Mouse (Mus musculus) heart, embryonic 12.5 days (tissue): Measurements from ENCODE around the gene Hcrt. TPM values are rescaled to one million over a fixed set of nuclear protein-coding genes. Genes with fewer than 3 reads are reported as not detected.
"Not testable (repeated sequence)": the region's sequence is repeated elsewhere in the genome, so short reads cannot be mapped to it uniquely, and the experiment has no call there.

Source experiments
- ATAC-seq: fragments of 200-750 bp; cut with Nextera tagmentation; 2 replicates; pipeline ENCODE4 v1.8.0; 2017; ENCODE audit warnings: moderate TSS enrichment, moderate library complexity; ENCODE audit not compliant: insufficient number of reproducible peaks, low FRiP score
- H3K27ac ChIP-seq: fragments of 300-500 bp; sonication (generic); 2 replicates; pipeline ENCODE4 v1.5.1; 2016; ENCODE audit warnings: mild to moderate bottlenecking, moderate library complexity; ENCODE audit not compliant: poor library complexity, severe bottlenecking
- H3K27me3 ChIP-seq: fragments of 300-500 bp; sonication (generic); replicated peaks from 2 replicates; pipeline ENCODE4 v1.6.1; 2016; ENCODE audit warnings: mild to moderate bottlenecking, moderate library complexity
- H3K36me3 ChIP-seq: fragments of 300-500 bp; sonication (generic); 2 replicates; pipeline ENCODE4 v1.6.1; 2016; ENCODE audit warnings: mild to moderate bottlenecking, moderate library complexity
- H3K4me1 ChIP-seq: fragments of 300-500 bp; sonication (generic); replicated peaks from 2 replicates; pipeline ENCODE4 v1.6.1; 2016; ENCODE audit warnings: mild to moderate bottlenecking
- H3K4me2 ChIP-seq: fragments of 300-500 bp; sonication (generic); 2 replicates; pipeline ENCODE4 v1.6.1; 2016; ENCODE audit warnings: mild to moderate bottlenecking, moderate library complexity
- H3K4me3 ChIP-seq: fragments of 300-500 bp; sonication (generic); 2 replicates; pipeline ENCODE4 v1.5.1; 2016; ENCODE audit warnings: mild to moderate bottlenecking
- H3K9ac ChIP-seq: fragments of 300-500 bp; sonication (generic); 2 replicates; pipeline ENCODE4 v1.6.1; 2016; ENCODE audit warnings: mild to moderate bottlenecking, moderate library complexity
- H3K9me3 ChIP-seq: fragments of 300-500 bp; sonication (generic); replicated peaks from 2 replicates; pipeline ENCODE4 v1.6.1; 2016; ENCODE audit warnings: mild to moderate bottlenecking, moderate library complexity
- WGBS: fragments of 180-500 bp; shearing (Covaris S2); methylation state at CpG from one replicate; pipeline ENCODE4 v1.1.7; 2016; 5-methylcytosine and 5-hydroxymethylcytosine counted together
- polyA plus RNA-seq: library from polyadenylated mRNA; unstranded; fragments of >200 nt; fragmentation: Nextera tagmentation; extraction: Ambion mirVana; gene quantifications from 2 replicates; pipeline ENCODE4 v1.2.1, GENCODE M21; 2016

The Hcrt gene
- not detected in 2 replicates for polyA plus RNA-seq

DNA sequence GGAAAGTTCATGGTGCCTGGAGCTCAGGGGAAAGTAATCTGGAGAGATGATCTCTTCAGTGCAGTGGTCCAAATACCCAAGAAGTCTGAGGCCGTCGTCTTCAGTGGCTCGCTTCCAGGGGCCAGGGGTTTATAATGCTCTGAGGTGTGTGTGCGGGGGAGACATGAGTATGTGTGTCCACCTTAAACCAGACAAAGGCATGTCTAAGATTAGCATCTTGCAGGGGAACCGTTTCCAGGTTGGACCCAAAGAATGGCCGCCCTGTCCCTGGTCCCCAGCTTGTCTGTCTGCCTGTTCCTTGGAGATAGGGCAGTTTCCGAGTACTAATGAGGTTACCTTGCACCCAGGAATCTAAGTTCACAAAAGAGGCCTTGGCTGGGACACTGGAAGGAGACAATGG lies at the start of gene Hcrt:
Gene Hcrt, minus strand, starts transcription at position 101 of the 400 bp plus-strand sequence.
- peaks cover 48% of the 10 kb centered on the region for H3K27me3 ChIP-seq
- WGBS: 80% methylated on average over 7 of the region's 7 CpGs

DNA sequence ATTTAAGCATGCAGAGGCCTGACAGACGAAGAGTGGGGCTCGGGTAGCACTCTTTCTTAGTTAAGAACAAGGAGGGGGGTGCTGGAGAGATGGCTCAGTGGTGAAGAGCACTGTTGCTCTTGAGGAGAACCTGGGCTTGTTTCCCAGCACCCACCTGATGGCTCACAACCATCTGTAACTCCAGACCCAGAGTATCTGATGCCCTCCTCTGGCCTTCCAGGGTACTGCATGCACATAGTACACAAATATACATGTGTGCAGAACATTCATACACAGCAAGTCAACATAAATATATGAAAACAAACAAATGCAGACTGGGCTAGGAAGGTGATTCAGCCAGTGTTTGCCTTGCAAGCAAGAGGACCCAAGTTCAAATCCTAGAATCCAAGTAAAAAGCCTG lies 48.4 kb upstream of the Hcrt start:
- Histone ChIP-seq H3K36me3 (peaks cover 13% of the 10 kb centered on the region), H3K9ac (no peak overlapping the region), H3K4me3 (no peak overlapping the region), H3K27ac (peak overlapping the region; percentile 80), H3K4me1 (peaks cover 40% of the 10 kb centered on the region), H3K9me3 (0 out of 2 replicates have a peak, but pooled peaks cover 7% of the 10 kb centered on the region), H3K4me2 (0 out of 2 replicates have a peak overlapping the region, but pooled peaks have one; percentile 13), H3K27me3 (no peaks in the 10 kb centered on the region)
- 87% methylated on average over 2 of the region's 2 CpGs for WGBS
- no peak for ATAC-seq

More for the DNA sequence above, at the start of gene Hcrt:
- Histone ChIP-seq H3K9ac (peak within 1 kb of the TSS; percentile 72), H3K4me3 (peak within 1 kb of the TSS; percentile 44), H3K36me3 (peaks cover 4% of the 10 kb centered on the region; the same call in 1 of the 2 replicates), H3K9me3 (no peaks in the 10 kb centered on the region), H3K4me1 (peaks cover 18% of the 10 kb centered on the region), H3K27ac (no peak within 1 kb of the TSS), H3K4me2 (peak within 1 kb of the TSS; percentile 82)
- no peak for ATAC-seq

DNA sequence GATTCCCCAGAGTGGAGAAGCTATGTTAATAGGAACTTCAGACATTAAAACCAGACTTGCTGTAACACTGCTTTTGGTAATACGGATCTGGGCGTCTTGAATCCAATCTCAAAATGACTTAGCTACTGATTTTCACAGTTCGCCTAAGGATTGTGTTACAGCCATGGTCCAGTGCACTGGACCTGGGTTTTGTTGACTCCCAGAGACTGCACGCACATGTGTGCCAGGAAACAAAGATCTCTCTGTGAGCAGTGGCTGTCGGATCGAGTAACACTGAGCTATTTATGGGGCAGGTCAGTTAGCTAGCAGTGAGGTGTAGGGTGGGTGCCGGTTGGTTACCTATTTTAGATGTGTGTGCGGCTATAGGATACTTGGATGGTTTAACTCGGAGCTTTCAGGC lies 47.8 kb upstream of the Hcrt start:
- H3K4me3 ChIP-seq: no peak overlapping the region
- H3K27me3 ChIP-seq: no peaks in the 10 kb centered on the region
- H3K9ac ChIP-seq: no peak overlapping the region
- 0 out of 2 replicates have a peak overlapping the region, but pooled peaks have one; percentile 13 for H3K4me2 ChIP-seq
- H3K4me1 ChIP-seq: peaks cover 38% of the 10 kb centered on the region
- H3K27ac ChIP-seq: peak overlapping the region; percentile 80
- ATAC-seq: peak; percentile 52; the same call in 1 of the 2 replicates
- 0 out of 2 replicates have a peak, but pooled peaks cover 7% of the 10 kb centered on the region for H3K9me3 ChIP-seq
- 40% methylated on average over 9 of the region's 9 CpGs for WGBS
- H3K36me3 ChIP-seq: peaks cover 13% of the 10 kb centered on the region

DNA sequence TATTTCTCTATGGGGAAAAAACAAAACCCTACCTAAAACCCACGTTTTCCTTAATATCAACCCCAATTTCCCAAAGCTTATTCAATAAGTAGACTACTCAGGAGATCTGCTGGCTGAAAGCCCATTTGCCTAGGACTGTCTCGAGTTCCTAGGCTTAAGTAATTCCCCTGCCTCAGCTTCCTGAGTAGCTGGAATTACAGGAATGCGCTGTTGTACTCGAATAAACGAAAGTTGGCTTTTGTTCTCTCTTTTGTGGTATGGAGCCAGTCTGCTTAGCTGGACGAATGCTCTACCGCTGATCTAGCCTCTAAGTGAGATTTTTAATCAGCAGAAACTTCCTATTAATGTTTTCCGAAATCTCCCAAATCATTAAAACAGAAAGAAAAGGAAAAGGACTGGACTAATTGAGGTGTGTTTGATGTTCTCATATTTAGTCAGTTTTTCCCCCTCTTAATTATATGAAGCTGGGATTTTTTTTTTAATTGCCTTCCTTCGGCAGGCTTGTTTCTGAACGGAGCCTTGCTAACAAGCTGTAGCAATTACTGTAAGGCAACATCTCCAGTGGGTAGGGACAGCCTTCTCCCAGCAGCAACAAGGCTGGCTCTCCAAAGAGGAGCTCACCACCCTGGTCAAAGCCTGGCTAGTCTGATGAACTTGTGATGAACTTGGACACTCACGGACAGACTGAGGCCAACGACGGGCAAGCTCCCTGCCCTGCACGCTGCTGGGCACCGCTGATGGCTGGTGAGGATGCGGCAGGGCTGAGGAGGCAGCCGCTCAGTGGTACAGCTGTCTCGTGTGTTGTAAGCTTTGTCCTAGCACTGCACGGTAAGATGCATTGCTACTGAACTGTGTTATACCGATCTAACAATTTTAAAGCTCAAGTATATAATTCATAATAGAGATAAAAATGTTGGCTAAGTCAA lies 43.9 kb upstream of the Hcrt start:
- Histone ChIP-seq H3K36me3 (peaks cover 43% of the 10 kb centered on the region), H3K4me2 (no peak overlapping the region), H3K27me3 (no peaks in the 10 kb centered on the region), H3K9ac (no peak overlapping the region), H3K4me3 (no peak overlapping the region), H3K4me1 (peaks cover 29% of the 10 kb centered on the region), H3K9me3 (0 out of 2 replicates have a peak, but pooled peaks cover 12% of the 10 kb centered on the region), H3K27ac (no peak overlapping the region; the same call in 1 of the 2 replicates)
- ATAC-seq: no peak
- WGBS: 69% methylated on average over 20 of the region's 20 CpGs

DNA sequence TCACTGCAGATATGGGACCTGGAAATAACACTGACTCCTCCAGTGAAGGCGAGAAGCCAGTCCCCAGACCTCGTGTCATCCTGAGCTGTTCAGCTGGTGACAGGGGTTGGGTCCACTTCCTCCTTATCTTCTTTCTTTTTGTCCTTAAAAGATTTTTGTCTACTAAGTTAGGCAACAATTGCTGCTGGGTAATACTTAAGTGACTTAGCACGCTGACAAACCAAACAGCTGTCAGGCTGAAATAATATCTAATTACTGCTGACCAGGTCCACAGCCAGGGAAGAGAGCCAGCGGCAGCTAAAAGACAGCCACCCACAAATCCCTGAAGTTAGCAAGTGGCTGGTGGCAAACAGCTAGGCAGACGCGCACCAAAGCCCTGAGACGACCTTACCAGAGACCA lies 42.8 kb upstream of the Hcrt start:
- no peak overlapping the region for H3K9ac ChIP-seq
- no peaks in the 10 kb centered on the region for H3K27me3 ChIP-seq
- no peak overlapping the region for H3K4me2 ChIP-seq
- H3K9me3 ChIP-seq: 0 out of 2 replicates have a peak, but pooled peaks cover 6% of the 10 kb centered on the region
- peaks cover 21% of the 10 kb centered on the region for H3K4me1 ChIP-seq
- WGBS: 36% methylated on average over 7 of the region's 7 CpGs
- H3K36me3 ChIP-seq: peaks cover 48% of the 10 kb centered on the region
- no peak overlapping the region for H3K4me3 ChIP-seq
- ATAC-seq: no peak
- peak overlapping the region; percentile 53; the same call in 1 of the 2 replicates for H3K27ac ChIP-seq

DNA sequence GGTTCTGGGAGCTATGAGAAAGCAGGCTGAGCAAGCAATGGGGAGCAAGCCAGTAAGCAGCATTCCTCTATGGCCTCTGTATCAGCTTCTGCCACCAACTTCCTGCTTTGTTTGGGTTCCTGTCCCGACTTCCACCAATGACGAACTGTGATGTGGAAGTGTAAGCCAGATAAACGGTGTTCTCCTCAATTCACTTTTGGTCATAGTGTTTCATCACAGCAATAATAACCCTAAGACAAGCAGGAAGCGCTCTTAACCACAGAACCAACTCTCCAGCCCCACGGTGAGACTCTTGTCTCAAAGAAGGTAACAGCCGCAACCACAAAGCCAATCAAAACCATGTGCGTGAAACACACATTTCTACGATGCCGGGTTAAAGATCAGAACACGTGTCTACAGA lies 41.7 kb upstream of the Hcrt start:
- no peak for ATAC-seq
- 90% methylated on average over 10 of the region's 10 CpGs for WGBS

DNA sequence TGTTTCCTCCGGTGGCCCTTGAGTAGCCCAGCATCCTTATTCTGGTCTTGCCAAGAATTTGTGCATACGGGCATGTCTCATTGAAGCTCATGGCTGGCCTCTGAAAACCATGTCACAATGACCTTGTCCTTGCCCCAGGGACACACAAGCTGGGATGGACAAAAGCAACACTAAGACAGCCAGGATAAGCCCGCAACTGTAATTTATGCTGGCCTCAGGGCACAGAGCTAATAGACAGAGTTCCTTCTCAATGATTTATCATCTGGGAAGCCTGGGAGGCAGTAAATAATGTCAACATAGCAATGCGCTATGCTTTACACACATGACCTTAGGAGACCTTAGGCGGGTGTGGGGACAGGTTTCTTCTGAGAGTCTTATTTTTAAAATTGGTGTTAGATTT lies 36.7 kb upstream of the Hcrt start:
- no peak overlapping the region for H3K9ac ChIP-seq
- WGBS: 84% methylated on average over 5 of the region's 5 CpGs
- 0 out of 2 replicates have a peak, but pooled peaks cover 5% of the 10 kb centered on the region for H3K9me3 ChIP-seq
- H3K36me3 ChIP-seq: peaks cover 77% of the 10 kb centered on the region
- no peak overlapping the region for H3K27ac ChIP-seq
- no peaks in the 10 kb centered on the region for H3K27me3 ChIP-seq
- H3K4me2 ChIP-seq: no peak overlapping the region
- ATAC-seq: no peak
- H3K4me1 ChIP-seq: peaks cover 5% of the 10 kb centered on the region; the same call in 1 of the 2 replicates
- no peak overlapping the region for H3K4me3 ChIP-seq

More for the DNA sequence above, 41.7 kb upstream of the Hcrt start:
- Histone ChIP-seq H3K4me3 (no peak overlapping the region), H3K4me2 (no peak overlapping the region), H3K27me3 (no peaks in the 10 kb centered on the region), H3K4me1 (peaks cover 18% of the 10 kb centered on the region), H3K9ac (no peak overlapping the region), H3K36me3 (peaks cover 58% of the 10 kb centered on the region), H3K9me3 (0 out of 2 replicates have a peak, but pooled peaks cover 6% of the 10 kb centered on the region), H3K27ac (no peak overlapping the region)

DNA sequence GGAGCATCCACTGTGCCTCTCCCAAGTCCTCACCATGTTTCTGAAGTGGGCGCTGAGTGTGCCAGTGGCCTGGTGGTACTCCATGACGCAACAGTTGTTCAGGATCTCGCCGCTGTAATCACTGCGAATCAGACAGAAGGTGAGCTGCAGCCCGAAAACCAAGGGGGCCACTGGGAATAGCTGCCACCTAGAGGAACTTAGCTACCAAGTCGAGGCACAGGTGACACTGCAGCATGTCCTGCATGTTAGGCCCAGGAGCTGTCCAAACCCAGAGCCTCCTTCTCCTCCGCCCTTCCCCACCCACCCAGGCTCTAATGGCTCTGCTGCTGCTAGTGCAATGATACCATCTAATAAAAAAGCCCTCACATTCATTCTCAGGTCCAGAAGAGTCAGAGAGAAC lies 33.9 kb upstream of the Hcrt start:
- WGBS: 65% methylated on average over 8 of the region's 8 CpGs
- Histone ChIP-seq H3K9me3 (no peaks in the 10 kb centered on the region), H3K27ac (no peak overlapping the region), H3K4me1 (peaks cover 5% of the 10 kb centered on the region; the same call in 1 of the 2 replicates), H3K4me3 (no peak overlapping the region), H3K27me3 (no peaks in the 10 kb centered on the region), H3K36me3 (peaks cover 67% of the 10 kb centered on the region), H3K4me2 (no peak overlapping the region), H3K9ac (no peak overlapping the region)
- ATAC-seq: no peak

DNA sequence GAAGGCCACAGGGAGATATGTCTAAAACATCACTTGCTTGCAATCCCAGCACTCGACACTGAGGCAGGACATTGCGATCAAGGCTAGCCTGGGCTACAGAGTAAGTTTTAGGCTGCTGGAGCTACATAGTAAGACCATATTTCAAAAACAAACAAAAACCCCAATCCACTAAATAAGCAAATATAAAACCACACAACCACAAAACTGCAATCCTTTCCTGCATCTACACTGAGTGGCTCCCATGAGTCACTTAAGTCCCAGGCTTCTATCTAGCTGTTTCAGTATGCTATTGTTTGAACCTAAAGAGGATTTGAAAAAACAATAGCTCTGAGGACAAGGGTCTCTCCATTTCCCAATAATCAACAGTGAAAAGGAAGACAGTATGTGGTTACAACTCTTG lies 32.7 kb upstream of the Hcrt start:
- no peak overlapping the region for H3K27ac ChIP-seq
- H3K4me2 ChIP-seq: no peak overlapping the region
- H3K9me3 ChIP-seq: no peaks in the 10 kb centered on the region
- 93% methylated on average over 2 of the region's 2 CpGs for WGBS
- peaks cover 5% of the 10 kb centered on the region; the same call in 1 of the 2 replicates for H3K4me1 ChIP-seq
- no peak overlapping the region for H3K9ac ChIP-seq
- H3K36me3 ChIP-seq: peaks cover 68% of the 10 kb centered on the region
- no peak overlapping the region for H3K4me3 ChIP-seq
- no peaks in the 10 kb centered on the region for H3K27me3 ChIP-seq
- ATAC-seq: no peak

DNA sequence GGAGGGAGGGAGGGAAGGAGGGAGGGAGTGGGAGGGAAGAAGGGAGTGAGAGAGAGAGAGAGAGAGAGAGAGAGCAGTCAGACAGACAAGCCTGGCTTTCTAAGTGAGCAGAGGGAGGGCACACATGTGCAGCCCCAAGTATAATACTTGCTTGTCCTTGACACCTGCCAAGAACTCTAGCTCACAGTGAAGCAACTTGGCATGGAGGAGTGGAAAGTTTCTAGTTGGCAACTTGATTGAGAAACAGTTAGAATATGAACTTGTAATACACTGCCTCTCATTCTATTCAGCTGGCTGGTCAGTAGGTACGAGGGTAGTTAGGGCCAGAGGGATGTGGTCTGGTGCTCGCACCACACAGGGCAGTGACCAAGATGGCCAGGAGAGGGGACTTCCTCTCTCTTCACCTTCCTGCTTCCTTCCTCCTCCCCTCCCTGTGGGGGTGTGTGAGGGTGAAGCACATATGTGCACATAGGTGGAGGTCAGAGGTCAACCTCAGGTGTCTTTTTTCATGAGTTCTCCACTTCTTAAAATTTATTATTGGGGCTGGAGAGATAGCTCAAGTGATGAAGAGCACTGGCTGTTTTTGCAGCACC lies 28.8 kb upstream of the Hcrt start:
- 82% methylated on average over 2 of the region's 2 CpGs for WGBS
- H3K36me3 ChIP-seq: peaks cover 79% of the 10 kb centered on the region

DNA sequence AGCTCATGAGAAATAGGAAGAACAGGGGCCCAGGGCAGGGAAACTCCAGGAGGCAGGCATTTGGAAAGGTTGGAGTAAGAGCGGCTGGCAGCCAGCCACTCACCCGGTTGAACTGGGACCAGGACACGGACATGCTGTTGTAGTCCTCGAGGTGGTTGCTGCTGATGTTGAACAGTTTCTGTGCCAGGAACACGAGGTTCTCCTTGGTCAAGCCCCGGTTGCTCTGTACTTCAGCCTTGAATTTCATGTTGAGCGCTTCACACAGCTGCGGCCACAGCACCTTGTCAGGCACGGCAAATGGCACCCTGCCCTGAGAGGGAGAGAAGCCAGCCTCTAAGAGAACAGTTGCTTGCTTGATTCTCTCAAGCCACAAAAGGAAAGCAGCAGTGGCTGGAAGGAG lies 27.9 kb upstream of the Hcrt start:
- H3K4me1 ChIP-seq, ATAC-seq, H3K9ac ChIP-seq, H3K4me3 ChIP-seq, H3K27ac ChIP-seq, H3K4me2 ChIP-seq, H3K27me3 ChIP-seq, H3K9me3 ChIP-seq: not testable (repeated sequence)
- H3K36me3 ChIP-seq: peaks cover 82% of the 10 kb centered on the region
- WGBS: 80% methylated on average over 9 of the region's 9 CpGs

More for the DNA sequence above, 28.8 kb upstream of the Hcrt start:
- Histone ChIP-seq H3K27me3 (no peaks in the 10 kb centered on the region), H3K9ac (no peak overlapping the region), H3K4me1 (no peaks in the 10 kb centered on the region), H3K27ac (no peak overlapping the region), H3K4me3 (no peak overlapping the region), H3K9me3 (no peaks in the 10 kb centered on the region), H3K4me2 (no peak overlapping the region)
- ATAC-seq: no peak
